Mouse (Mus musculus) ES-Bruce4 (cell line): Measurements from ENCODE around the gene Lzts2. TPM values are rescaled to one million over a fixed set of nuclear protein-coding genes. Genes with fewer than 3 reads are reported as not detected.

ENCODE experiments used
- H3K27ac ChIP-seq: 2 replicates; pipeline ENCODE4 v1.5.1; 2012; ENCODE audit warnings: low read length, inconsistent platforms; ENCODE audit not compliant: insufficient read depth
- H3K27me3 ChIP-seq: 2 replicates; pipeline ENCODE4 v1.6.1; 2012; ENCODE audit warnings: mild to moderate bottlenecking, low read length, inconsistent platforms; ENCODE audit not compliant: control insufficient read depth, poor library complexity, insufficient read depth, severe bottlenecking
- H3K36me3 ChIP-seq: 2 replicates; pipeline ENCODE4 v1.6.1; 2012; ENCODE audit warnings: inconsistent platforms, mild to moderate bottlenecking, low read length, moderate library complexity; ENCODE audit not compliant: control insufficient read depth, poor library complexity, insufficient read depth, severe bottlenecking
- H3K4me1 ChIP-seq: one replicate; pipeline ENCODE4 v1.8.1; 2011; ENCODE audit warnings: low read length; ENCODE audit not compliant: control insufficient read depth, insufficient read depth
- H3K4me3 ChIP-seq: 2 replicates; pipeline ENCODE4 v1.5.1; 2011; ENCODE audit warnings: low read depth, mild to moderate bottlenecking, low read length
- H3K9ac ChIP-seq: 2 replicates; pipeline ENCODE4 v1.6.1; 2012; ENCODE audit warnings: low read depth, mild to moderate bottlenecking, inconsistent platforms; ENCODE audit not compliant: poor library complexity, severe bottlenecking
- H3K9me3 ChIP-seq: replicated peaks from 2 replicates; pipeline ENCODE4 v1.6.1; 2012; ENCODE audit warnings: mild to moderate bottlenecking, low read length, inconsistent platforms; ENCODE audit not compliant: control insufficient read depth, poor library complexity, insufficient read depth, severe bottlenecking
- CTCF ChIP-seq: IDR thresholded peaks from one replicate; pipeline ENCODE4 v1.8.1; 2011; ENCODE audit warnings: low read depth, low read length
- EP300 ChIP-seq: IDR thresholded peaks from 2 replicates; pipeline ENCODE4 v1.6.1; 2011; ENCODE audit warnings: low read depth, low read length; ENCODE audit not compliant: insufficient read depth
- POLR2A ChIP-seq: IDR thresholded peaks from one replicate; pipeline ENCODE4 v1.8.1; 2011; ENCODE audit warnings: low read length; ENCODE audit not compliant: insufficient read depth
- polyA plus RNA-seq: library from polyadenylated mRNA; stranded (reverse); fragments of >200 nt; gene quantifications from 2 replicates; pipeline ENCODE4 v1.2.4, GENCODE M21; 2011; ENCODE audit warnings: low read depth; ENCODE audit not compliant: missing spikeins, insufficient read depth, insufficient read length

The Lzts2 gene
- 39.9 and 48.2 TPM in 2 replicates for polyA plus RNA-seq

DNA sequence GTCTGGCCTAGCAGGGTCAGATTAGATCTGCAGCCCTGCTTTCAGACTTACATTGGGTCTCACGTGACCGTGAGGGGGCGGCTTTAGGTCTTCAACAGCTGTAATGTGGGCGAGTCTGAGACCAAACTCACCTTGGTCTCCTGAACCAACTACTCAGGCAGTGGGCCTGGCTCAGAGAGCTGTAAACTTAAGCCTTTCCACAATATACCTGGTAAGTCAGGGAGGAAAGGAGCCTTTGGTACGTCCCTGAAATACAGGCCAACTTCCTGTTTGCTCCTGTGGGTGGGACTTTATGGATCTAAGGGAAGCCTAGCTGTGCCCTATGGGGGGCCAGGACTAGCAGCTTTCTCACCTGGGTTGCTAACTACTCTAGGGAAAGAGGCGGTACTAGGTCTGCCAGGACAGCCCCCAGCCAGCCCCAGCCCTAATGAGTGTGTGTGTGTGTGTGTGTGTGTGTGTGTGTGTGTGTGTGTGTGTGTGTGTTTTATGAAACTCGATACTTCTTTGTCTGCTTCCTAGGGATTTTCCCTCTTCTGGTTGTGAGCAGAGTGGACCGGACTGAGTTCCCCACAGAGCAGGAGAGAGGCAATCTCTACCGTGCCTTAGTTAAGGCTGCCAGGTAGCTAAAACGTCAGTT lies at the start of gene Lzts2:
TSS of gene Lzts2 (plus strand) at position 80 of the 637 bp plus-strand sequence.
- no peaks in the 10 kb centered on the region for H3K27me3 ChIP-seq
- peak within 1 kb of the TSS; percentile 83 for H3K4me3 ChIP-seq
- TF ChIP-seq CTCF (no peak), EP300 (no peak), POLR2A (no peak)
- peak within 1 kb of the TSS; percentile 86 for H3K9ac ChIP-seq
- H3K9me3 ChIP-seq, result no peaks in the 10 kb centered on the region
- peak within 1 kb of the TSS; percentile 60 for H3K27ac ChIP-seq
- peaks cover 23% of the 10 kb centered on the region for H3K36me3 ChIP-seq
- peaks cover 7% of the 10 kb centered on the region for H3K4me1 ChIP-seq

GRCm38 (mm10) chr19:44965978-44966377 lies 48.2 kb upstream of the Lzts2 start:
- Histone ChIP-seq H3K27me3 (no peaks in the 10 kb centered on the region), H3K4me3 (no peak overlapping the region), H3K4me1 (no peaks in the 10 kb centered on the region), H3K27ac (no peak overlapping the region), H3K9me3 (no peaks in the 10 kb centered on the region), H3K9ac (no peak overlapping the region), H3K36me3 (peaks cover 56% of the 10 kb centered on the region)
- TF ChIP-seq EP300 (no peak), POLR2A (no peak), CTCF (no peak)

DNA sequence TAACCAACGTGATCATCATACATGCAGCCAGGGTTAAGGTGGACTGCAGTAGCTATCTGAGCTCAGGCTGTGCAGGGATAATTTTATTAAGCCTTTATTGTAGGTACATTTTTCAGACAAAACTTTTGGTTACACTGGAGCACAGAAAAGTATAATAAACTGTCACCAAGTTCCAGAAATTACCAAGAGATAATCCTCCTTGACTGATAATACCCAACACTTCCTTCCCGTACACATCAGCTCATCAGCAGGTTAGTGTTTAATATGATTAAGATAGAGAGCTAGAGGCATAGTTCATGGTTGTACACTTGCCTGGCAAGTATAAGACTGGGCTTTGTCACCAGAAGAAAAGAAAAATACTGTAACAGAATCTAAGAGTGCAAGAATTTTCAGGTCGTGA lies 45.9 kb upstream of the Lzts2 start:
- Histone ChIP-seq H3K36me3 (peaks cover 61% of the 10 kb centered on the region), H3K9ac (no peak overlapping the region), H3K4me3 (no peak overlapping the region), H3K4me1 (no peaks in the 10 kb centered on the region), H3K27ac (no peak overlapping the region), H3K9me3 (no peaks in the 10 kb centered on the region), H3K27me3 (no peaks in the 10 kb centered on the region)
- no peak for TF ChIP-seq POLR2A
- TF ChIP-seq EP300, result no peak
- no peak for TF ChIP-seq CTCF

- Histone ChIP-seq H3K9ac (no peak overlapping the region), H3K36me3 (peaks cover 74% of the 10 kb centered on the region), H3K27ac (no peak overlapping the region), H3K4me1 (no peaks in the 10 kb centered on the region), H3K9me3 (no peaks in the 10 kb centered on the region), H3K27me3 (no peaks in the 10 kb centered on the region), H3K4me3 (no peak overlapping the region)
- TF ChIP-seq EP300 (no peak), CTCF (no peak), POLR2A (no peak)
Measured at GRCm38 (mm10) chr19:44976636-44977035, 37.6 kb upstream of the Lzts2 start.

- TF ChIP-seq EP300 (no peak), POLR2A (no peak), CTCF (no peak)
- Histone ChIP-seq H3K36me3 (peaks cover 71% of the 10 kb centered on the region), H3K9me3 (no peaks in the 10 kb centered on the region), H3K27me3 (no peaks in the 10 kb centered on the region), H3K4me3 (no peak overlapping the region), H3K9ac (no peak overlapping the region), H3K4me1 (no peaks in the 10 kb centered on the region), H3K27ac (no peak overlapping the region)
Measured at GRCm38 (mm10) chr19:44977148-44977547, 37.1 kb upstream of the Lzts2 start.

DNA sequence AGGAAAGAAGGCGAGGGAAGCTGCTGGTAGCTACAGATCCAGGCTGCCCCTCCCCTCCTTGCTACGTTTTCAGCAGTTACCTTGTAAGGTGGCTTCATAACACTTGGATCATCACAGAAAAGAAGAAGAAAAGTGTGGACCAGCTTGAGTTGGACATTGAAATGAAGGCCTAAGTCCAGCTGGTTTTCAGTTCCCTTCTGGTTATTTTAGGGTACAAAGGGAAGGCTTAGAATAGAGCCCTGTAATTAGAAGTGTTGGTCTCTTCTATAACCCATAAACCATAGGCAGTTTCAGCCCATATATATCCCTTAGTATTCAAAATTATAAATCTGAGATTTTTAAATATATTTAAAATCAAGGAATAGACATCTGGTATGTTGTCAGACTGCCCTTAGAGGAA lies 33.4 kb upstream of the Lzts2 start:
- no peaks in the 10 kb centered on the region for H3K9me3 ChIP-seq
- H3K36me3 ChIP-seq, result peaks cover 39% of the 10 kb centered on the region
- no peak for TF ChIP-seq POLR2A
- no peak for TF ChIP-seq CTCF
- no peak for TF ChIP-seq EP300

More for the DNA sequence above, 33.4 kb upstream of the Lzts2 start:
- Histone ChIP-seq H3K27ac (no peak overlapping the region), H3K4me3 (no peak overlapping the region), H3K9ac (no peak overlapping the region), H3K27me3 (no peaks in the 10 kb centered on the region), H3K4me1 (peaks cover 1% of the 10 kb centered on the region)
